Mouse (Mus musculus) hindbrain, postnatal 0 days (tissue): ENCODE data around the gene Fancc. TPM values are rescaled to one million over a fixed set of nuclear protein-coding genes. Genes with fewer than 3 reads are reported as not detected.

Source experiments
- ATAC-seq: fragments of 200-750 bp; cut with Nextera tagmentation; 2 replicates; pipeline ENCODE4 v1.8.0; 2017; ENCODE audit warnings: mild to moderate bottlenecking, moderate TSS enrichment, moderate library complexity
- DNase-seq: peaks from one replicate; pipeline ENCODE4 v3.0.0-alpha.2; 2015; ENCODE audit warnings: low spot score
- H3K27ac ChIP-seq: fragments of 300-500 bp; sonication (generic); 2 replicates; pipeline ENCODE4 v1.5.1; 2014; ENCODE audit warnings: mild to moderate bottlenecking
- H3K27me3 ChIP-seq: fragments of 300-500 bp; sonication (generic); 2 replicates; pipeline ENCODE4 v1.6.1; 2014; ENCODE audit warnings: low read length, mixed read lengths; ENCODE audit not compliant: insufficient read depth
- H3K36me3 ChIP-seq: fragments of 300-500 bp; sonication (generic); 2 replicates; pipeline ENCODE4 v1.6.1; 2014; ENCODE audit warnings: low read length, mixed read lengths; ENCODE audit not compliant: insufficient read depth
- H3K4me1 ChIP-seq: fragments of 300-500 bp; sonication (generic); 2 replicates; pipeline ENCODE4 v1.6.1; 2014; ENCODE audit warnings: antibody characterized with exemption, low read length, mixed read lengths; ENCODE audit not compliant: insufficient read depth
- H3K4me2 ChIP-seq: fragments of 300-500 bp; sonication (generic); 2 replicates; pipeline ENCODE4 v1.6.1; 2014; ENCODE audit warnings: low read depth, mild to moderate bottlenecking, low read length, moderate library complexity, mixed read lengths
- H3K4me3 ChIP-seq: fragments of 300-500 bp; sonication (generic); 2 replicates; pipeline ENCODE4 v1.5.1; 2014; ENCODE audit warnings: low read length
- H3K9ac ChIP-seq: fragments of 300-500 bp; sonication (generic); replicated peaks from 2 replicates; pipeline ENCODE4 v1.6.1; 2014; ENCODE audit warnings: mild to moderate bottlenecking, low read length, moderate library complexity, mixed read lengths
- H3K9me3 ChIP-seq: fragments of 300-500 bp; sonication (generic); 2 replicates; pipeline ENCODE4 v1.6.1; 2016; ENCODE audit warnings: low read length, mixed read lengths
- CTCF ChIP-seq: IDR thresholded peaks from 2 replicates; pipeline ENCODE4 v1.5.1; 2016; ENCODE audit warnings: antibody characterized with exemption, control low read depth, low read depth
- WGBS: fragments of 180-500 bp; shearing (Covaris S2); extraction: QIAGEN DNeasy Blood & Tissue Kit; methylation state at CpG from one replicate; pipeline ENCODE4 v1.1.7; 2014; 5-methylcytosine and 5-hydroxymethylcytosine counted together
- polyA plus RNA-seq: library from polyadenylated mRNA; unstranded; fragments of >200 nt; fragmentation: Nextera tagmentation; extraction: Ambion mirVana; gene quantifications from 2 replicates; pipeline ENCODE4 v1.2.1, GENCODE M21; 2015
- total RNA-seq: library from RNA; depleted of rRNA; stranded (reverse); fragments of >200 nt; gene quantifications from 2 replicates; pipeline ENCODE4 v1.2.3, GENCODE M21; 2014

The Fancc gene
- total and polyA plus RNA-seq, 2 experiments from 2014 or later = 11.9 to 17.7 TPM

DNA sequence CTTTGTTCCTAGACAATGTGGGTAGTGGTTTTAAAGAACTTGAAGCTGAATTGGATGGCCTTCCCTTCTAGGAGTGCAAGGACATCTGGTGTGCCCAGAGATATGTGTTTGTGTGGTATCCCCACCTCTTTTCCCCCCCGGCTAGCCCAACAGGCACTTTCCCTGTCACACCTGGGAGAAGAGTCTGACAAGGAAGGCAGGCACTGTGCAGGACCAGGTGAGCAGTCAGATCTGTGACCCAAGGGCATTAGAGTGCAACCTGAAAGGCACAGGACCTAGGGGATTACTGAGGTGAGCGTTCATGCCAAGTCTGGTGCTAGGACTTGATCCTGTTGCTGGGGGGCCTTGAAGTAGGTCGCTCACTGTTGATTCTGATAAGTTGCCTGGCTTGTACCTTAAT is 255.4 kb downstream of the Fancc start:
- ATAC-seq = no peak

DNA sequence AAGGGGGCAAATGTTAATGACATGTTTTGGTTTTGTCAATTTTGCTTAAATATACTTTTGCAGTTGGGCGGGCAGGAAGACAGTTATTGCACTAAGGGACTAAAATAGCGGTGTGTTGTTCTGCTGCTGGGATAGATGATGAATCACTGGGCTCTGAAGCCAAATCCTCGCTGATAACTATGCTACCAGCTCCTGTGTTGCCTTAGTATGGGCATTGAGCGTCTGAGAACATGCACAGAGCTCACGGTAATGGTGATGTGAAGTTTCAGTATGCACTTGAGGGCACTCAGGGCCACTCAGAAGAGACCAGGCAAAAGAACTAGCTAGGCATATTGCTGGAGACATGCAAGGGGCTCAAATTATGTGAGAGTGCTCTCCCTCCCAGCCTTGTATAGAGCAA is 256.2 kb downstream of the Fancc start:
- H3K4me3 ChIP-seq = peak overlapping the region; percentile 69
- H3K9ac ChIP-seq = peak overlapping the region; percentile 60
- DNase-seq (no peak), ATAC-seq (no peak)
- no peak overlapping the region for H3K27ac ChIP-seq
- no peaks in the 10 kb centered on the region for H3K36me3 ChIP-seq
- no peak for TF ChIP-seq CTCF
- H3K9me3 ChIP-seq = no peaks in the 10 kb centered on the region
- no peaks in the 10 kb centered on the region for H3K27me3 ChIP-seq
- 48% methylated on average over 5 of the region's 5 CpGs for WGBS
- peak overlapping the region; percentile 76 for H3K4me2 ChIP-seq
- no peaks in the 10 kb centered on the region for H3K4me1 ChIP-seq

More for the DNA sequence above, 255.4 kb downstream of the Fancc start:
- H3K9ac ChIP-seq = no peak overlapping the region
- no peaks in the 10 kb centered on the region for H3K4me1 ChIP-seq
- no peak overlapping the region for H3K27ac ChIP-seq
- peak overlapping the region; percentile 36 for H3K4me2 ChIP-seq
- H3K36me3 ChIP-seq = no peaks in the 10 kb centered on the region
- no peak for DNase-seq
- no peaks in the 10 kb centered on the region for H3K9me3 ChIP-seq
- 91% methylated on average over 3 of the region's 3 CpGs for WGBS
- no peak overlapping the region for H3K4me3 ChIP-seq
- H3K27me3 ChIP-seq = no peaks in the 10 kb centered on the region
- TF ChIP-seq CTCF = no peak

DNA sequence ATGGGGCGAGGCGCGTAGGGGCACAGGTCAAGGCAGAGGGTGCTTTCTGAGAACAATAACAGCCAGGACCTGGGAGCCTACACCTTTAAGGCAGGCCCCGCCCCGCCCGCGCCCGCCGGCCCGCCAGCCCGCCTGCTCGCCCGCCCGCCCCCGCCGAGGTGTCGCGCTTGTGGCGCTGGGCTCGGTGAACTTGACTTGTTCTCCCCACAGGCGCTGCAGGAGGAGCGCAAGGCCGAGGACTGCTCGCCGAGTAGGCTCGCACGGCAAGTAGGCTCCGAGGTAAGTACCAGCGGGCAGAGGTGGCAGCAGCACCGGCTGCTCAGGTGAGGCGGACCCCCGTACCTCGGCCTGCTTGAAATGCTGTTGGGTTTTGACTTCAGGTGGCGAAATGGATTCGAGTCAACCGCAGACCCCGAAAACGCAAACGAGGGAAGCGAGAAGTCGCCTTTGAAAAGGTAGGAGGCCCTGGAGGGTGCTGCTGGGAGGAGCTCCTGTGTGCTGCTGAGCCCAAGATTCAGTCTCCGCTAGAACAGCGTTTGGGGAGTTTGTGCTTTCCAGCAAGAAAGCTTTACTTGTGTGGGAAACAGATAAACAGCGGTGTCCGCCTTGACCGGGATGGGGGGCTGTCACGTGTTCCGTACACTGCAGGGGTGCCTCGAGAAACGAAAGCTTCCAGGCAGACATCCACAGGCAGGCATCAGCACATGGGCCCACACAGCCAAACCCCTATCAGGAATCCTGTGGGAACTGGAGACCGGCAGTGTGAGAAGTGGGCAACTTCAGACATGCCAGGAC is 257.0 kb downstream of the Fancc start:
- H3K9ac ChIP-seq = peak overlapping the region; percentile 60
- H3K27me3 ChIP-seq = no peaks in the 10 kb centered on the region
- ATAC-seq (peak; percentile 87), DNase-seq (peak; percentile 70)
- H3K4me3 ChIP-seq = peak overlapping the region; percentile 69
- H3K9me3 ChIP-seq = no peaks in the 10 kb centered on the region
- no peaks in the 10 kb centered on the region for H3K4me1 ChIP-seq
- H3K4me2 ChIP-seq = peak overlapping the region; percentile 76
- peak overlapping the region; percentile 72 for H3K27ac ChIP-seq
- under 1% methylated on average over 51 of the region's 51 CpGs for WGBS
- H3K36me3 ChIP-seq = no peaks in the 10 kb centered on the region
- TF ChIP-seq CTCF = no peak

DNA sequence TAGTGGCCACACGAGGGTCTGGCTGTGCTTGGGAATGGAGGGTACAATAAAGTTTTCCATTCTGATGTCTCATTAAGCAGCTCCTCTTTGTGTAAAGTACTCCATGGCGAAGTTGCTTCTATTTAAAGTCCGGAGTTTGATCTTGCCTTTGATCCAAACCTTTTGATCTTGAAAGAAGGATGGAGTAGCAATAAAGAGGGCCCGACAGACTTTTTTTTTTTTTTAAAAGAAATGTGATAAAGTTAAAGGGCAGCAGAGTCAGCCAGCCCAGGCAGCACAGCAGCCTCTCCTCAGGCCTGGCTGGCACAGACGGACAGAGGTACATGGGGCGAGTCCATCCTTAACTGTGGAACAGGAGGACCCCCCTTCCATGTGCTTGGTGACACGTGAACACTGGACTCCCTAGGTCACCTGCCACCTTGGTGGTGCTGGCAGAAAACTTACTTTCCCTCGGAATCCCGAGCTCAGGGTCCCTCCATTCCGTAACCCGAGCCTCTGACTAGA is 257.7 kb downstream of the Fancc start:
- H3K27me3 ChIP-seq = no peaks in the 10 kb centered on the region
- H3K9ac ChIP-seq = peak overlapping the region; percentile 60
- peak; percentile 18 for DNase-seq
- peak overlapping the region; percentile 76 for H3K4me2 ChIP-seq
- ATAC-seq = peak; percentile 71
- H3K4me3 ChIP-seq = peak overlapping the region; percentile 69
- WGBS = 7% methylated on average over 11 of the region's 11 CpGs
- no peak for TF ChIP-seq CTCF
- H3K4me1 ChIP-seq = no peaks in the 10 kb centered on the region
- H3K27ac ChIP-seq = peak overlapping the region; percentile 72
- H3K36me3 ChIP-seq = no peaks in the 10 kb centered on the region
- no peaks in the 10 kb centered on the region for H3K9me3 ChIP-seq

DNA sequence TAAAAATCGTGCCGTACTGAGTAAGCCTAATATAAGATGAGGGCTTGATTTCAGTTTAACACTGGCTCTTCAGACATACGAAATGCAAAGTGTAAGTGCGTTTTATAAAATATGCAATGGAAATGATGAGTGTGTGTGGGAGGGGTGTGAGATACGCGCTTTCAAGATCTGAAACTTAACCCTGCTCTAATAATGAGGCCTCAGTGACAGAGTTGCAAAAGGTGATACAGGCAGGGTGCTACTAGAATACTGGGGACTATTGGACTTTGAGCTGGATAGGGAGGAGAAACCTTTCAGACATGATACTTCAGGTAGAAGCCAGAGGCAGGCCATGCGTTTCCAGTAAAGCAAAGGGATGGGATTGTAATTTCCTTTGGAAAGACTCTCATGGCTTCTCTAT is 259.0 kb downstream of the Fancc start:
- H3K9ac ChIP-seq = no peak overlapping the region
- no peaks in the 10 kb centered on the region for H3K9me3 ChIP-seq
- WGBS = 93% methylated on average over 7 of the region's 7 CpGs
- H3K4me2 ChIP-seq = no peak overlapping the region
- H3K27me3 ChIP-seq = no peaks in the 10 kb centered on the region
- H3K36me3 ChIP-seq = no peaks in the 10 kb centered on the region
- H3K27ac ChIP-seq = no peak overlapping the region
- no peaks in the 10 kb centered on the region for H3K4me1 ChIP-seq
- no peak for DNase-seq
- no peak for ATAC-seq
- no peak overlapping the region for H3K4me3 ChIP-seq
- no peak for TF ChIP-seq CTCF

- Histone ChIP-seq H3K27me3 (no peaks in the 10 kb centered on the region), H3K9me3 (no peaks in the 10 kb centered on the region), H3K4me1 (no peaks in the 10 kb centered on the region), H3K9ac (no peak overlapping the region), H3K4me2 (no peak overlapping the region), H3K36me3 (no peaks in the 10 kb centered on the region), H3K4me3 (no peak overlapping the region), H3K27ac (no peak overlapping the region)
- ATAC-seq (no peak), DNase-seq (no peak)
- TF ChIP-seq CTCF = no peak
- WGBS = 63% methylated on average over 5 of the region's 5 CpGs
Observed at GRCm38 (mm10) chr13:63236159-63236893, 260.8 kb downstream of the Fancc start.
